Comparison of ENCODE assay signal across 19 mouse cellular contexts in genomic region chr11:113223756-113224323, GRCm38 (mm10).
DNase-seq lines count a peak whose midpoint lies in the region; ATAC-seq and TF ChIP-seq lines count a peak whose summit lies in the region.
"Had no signal": no experiment of that assay in that cellular context is flagged by ENCODE, and none has a peak within 500 bp of the region (broad histone marks: within the 10 kb centered on the region; RNA-seq: fewer than 3 reads in every experiment).

No protein-coding gene starts in this region.

- no peaks in the 10 kb centered on the region for H3K9me3 ChIP-seq in kidney, embryonic 14.5 days (ENCODE audit: control insufficient read depth, low read length)
- H3K9me3 ChIP-seq in intestine, postnatal 0 days (ENCODE audit: control insufficient read depth): no peaks in the 10 kb centered on the region
- H3K9me3 ChIP-seq in forebrain, embryonic 14.5 days (replicated peaks; ENCODE audit: control insufficient read depth, low read length): no peaks in the 10 kb centered on the region
- H3K9me3 ChIP-seq: forebrain, embryonic 13.5 days; kidney, embryonic 15.5 days; limb, embryonic 12.5 days; liver, embryonic 15.5 days; midbrain, embryonic 10.5 days had no signal

- H3K9ac ChIP-seq in kidney, embryonic 14.5 days (ENCODE audit: low read depth, low read length): no peak overlapping the region
- no peak overlapping the region for H3K9ac ChIP-seq in intestine, postnatal 0 days (ENCODE audit: low read depth, low read length)
- H3K9ac ChIP-seq in forebrain, embryonic 14.5 days (ENCODE audit: low read length): no peak overlapping the region
- H3K9ac ChIP-seq: forebrain, embryonic 13.5 days; kidney, embryonic 15.5 days; limb, embryonic 12.5 days; liver, embryonic 15.5 days had no signal

- no peak overlapping the region for H3K4me2 ChIP-seq in kidney, embryonic 14.5 days (replicated peaks; ENCODE audit: low read depth, low read length)
- H3K4me2 ChIP-seq in intestine, postnatal 0 days (replicated peaks; ENCODE audit: low read depth): peak overlapping the region; percentile 41
- no peak overlapping the region for H3K4me2 ChIP-seq in forebrain, embryonic 14.5 days (ENCODE audit: low read length)
- H3K4me2 ChIP-seq: forebrain, embryonic 13.5 days; kidney, embryonic 15.5 days; limb, embryonic 12.5 days; liver, embryonic 15.5 days had no signal

- TF ChIP-seq POLR2A in testis, adult 2 months (IDR thresholded peaks at IDR 0.05; ENCODE audit: control insufficient read depth, low read depth, low read length): no peak

- no peaks in the 10 kb centered on the region for H3K27me3 ChIP-seq in kidney, embryonic 14.5 days (ENCODE audit: control insufficient read depth, insufficient read depth, low read length)
- H3K27me3 ChIP-seq in testis, adult 2 months (ENCODE audit: control insufficient read depth, insufficient read depth, low read length): no peaks in the 10 kb centered on the region
- H3K27me3 ChIP-seq in intestine, postnatal 0 days (replicated peaks; ENCODE audit: control insufficient read depth, insufficient read depth, low read length): no peaks in the 10 kb centered on the region
- H3K27me3 ChIP-seq in forebrain, embryonic 14.5 days (replicated peaks; ENCODE audit: control insufficient read depth, insufficient read depth, low read length): 0 out of 2 replicates have a peak, but pooled peaks cover 4% of the 10 kb centered on the region
- H3K27me3 ChIP-seq: forebrain, embryonic 13.5 days; kidney, embryonic 15.5 days; limb, embryonic 12.5 days; liver, embryonic 15.5 days had no signal

- DNase-seq in kidney, postnatal 25 days: no peak
- DNase-seq in testis, postnatal 10 days (ENCODE audit: low spot score): no peak
- peak; percentile 66 for DNase-seq in testis, postnatal 14 days (ENCODE audit: low spot score)
- DNase-seq in forebrain, embryonic 14.5 days (ENCODE audit: low spot score): no peak
- no peak for DNase-seq in right cerebral cortex, postnatal 10 days (ENCODE audit: low spot score in 2 of 2)
- DNase-seq: cerebellum, postnatal 14 days; gastrocnemius, postnatal 25 days; lung, postnatal 14 days; right cerebral cortex, postnatal 4 days had no signal

- 0 out of 2 replicates have a peak overlapping the region, but pooled peaks have one; percentile 8 for H3K27ac ChIP-seq in kidney, embryonic 14.5 days (ENCODE audit: low read depth, low read length)
- H3K27ac ChIP-seq in testis, adult 2 months (ENCODE audit: control insufficient read depth, insufficient read depth, low read depth, low read length): peak overlapping the region; percentile 50
- H3K27ac ChIP-seq in intestine, postnatal 0 days (ENCODE audit: low read depth, low read length): peak overlapping the region; percentile 37; the same call in 1 of the 2 replicates
- H3K27ac ChIP-seq in forebrain, embryonic 14.5 days (ENCODE audit: low read depth, low read length): no peak overlapping the region
- H3K27ac ChIP-seq: forebrain, embryonic 13.5 days; kidney, embryonic 15.5 days; left cerebral cortex, adult 2 months; limb, embryonic 12.5 days; liver, embryonic 15.5 days; midbrain, embryonic 10.5 days had no signal

- peaks cover 37% of the 10 kb centered on the region for H3K4me1 ChIP-seq in kidney, embryonic 14.5 days (ENCODE audit: control insufficient read depth, insufficient read depth, low read length)
- H3K4me1 ChIP-seq in testis, adult 2 months (ENCODE audit: control insufficient read depth, insufficient read depth, low read length): no peaks in the 10 kb centered on the region
- H3K4me1 ChIP-seq in intestine, postnatal 0 days (replicated peaks; ENCODE audit: control insufficient read depth, insufficient read depth, low read length): no peaks in the 10 kb centered on the region
- peaks cover 9% of the 10 kb centered on the region for H3K4me1 ChIP-seq in forebrain, embryonic 14.5 days (ENCODE audit: control insufficient read depth, insufficient read depth, low read length)
- H3K4me1 ChIP-seq: liver, embryonic 15.5 days had no signal

- no peak for ATAC-seq in kidney, embryonic 14.5 days (ENCODE audit: low FRiP score, low TSS enrichment)
- ATAC-seq in intestine, postnatal 0 days: peak; percentile 78
- no peak for ATAC-seq in forebrain, embryonic 14.5 days
- ATAC-seq: forebrain, embryonic 13.5 days; hindbrain, embryonic 16.5 days had no signal

- WGBS in kidney, embryonic 14.5 days: 12% methylated on average over 4 of the region's 4 CpGs
- WGBS in intestine, postnatal 0 days: 21% methylated on average over 4 of the region's 4 CpGs
- WGBS in forebrain, embryonic 14.5 days: 74% methylated on average over 4 of the region's 4 CpGs

- no peak for TF ChIP-seq CTCF in testis, adult 2 months (IDR thresholded peaks at IDR 0.05; ENCODE audit: control insufficient read depth, insufficient read depth, insufficient replicate concordance, low read depth, low read length)
- no peak for TF ChIP-seq CTCF in intestine, postnatal 0 days (IDR thresholded peaks at IDR 0.05; ENCODE audit: low read depth)

- no peaks in the 10 kb centered on the region for H3K36me3 ChIP-seq in kidney, embryonic 14.5 days (ENCODE audit: control insufficient read depth, insufficient read depth, low read length)
- no peaks in the 10 kb centered on the region for H3K36me3 ChIP-seq in testis, adult 2 months (ENCODE audit: control insufficient read depth, insufficient read depth, low read length)
- H3K36me3 ChIP-seq in intestine, postnatal 0 days (ENCODE audit: control insufficient read depth, insufficient read depth): no peaks in the 10 kb centered on the region
- no peaks in the 10 kb centered on the region for H3K36me3 ChIP-seq in forebrain, embryonic 14.5 days (ENCODE audit: control insufficient read depth, insufficient read depth, low read length)
- H3K36me3 ChIP-seq: kidney, embryonic 15.5 days; limb, embryonic 12.5 days; liver, embryonic 15.5 days; midbrain, embryonic 10.5 days had no signal

- H3K4me3 ChIP-seq in kidney, embryonic 14.5 days (ENCODE audit: low read length): no peak overlapping the region
- no peak overlapping the region for H3K4me3 ChIP-seq in testis, adult 2 months (ENCODE audit: control insufficient read depth, low read depth, low read length)
- no peak overlapping the region for H3K4me3 ChIP-seq in intestine, postnatal 0 days (ENCODE audit: low read depth, low read length)
- no peak overlapping the region for H3K4me3 ChIP-seq in forebrain, embryonic 14.5 days (ENCODE audit: low read depth, low read length)
- H3K4me3 ChIP-seq: forebrain, embryonic 13.5 days; kidney, embryonic 15.5 days; left cerebral cortex, adult 2 months; limb, embryonic 12.5 days; liver, embryonic 15.5 days; midbrain, embryonic 10.5 days had no signal
